8 mouse cellular contexts compared by ENCODE assay signal in genomic region chr11:74898517-74898827, GRCm38 (mm10). TPM values are rescaled to one million over a fixed set of nuclear protein-coding genes. Genes with fewer than 3 reads are reported as not detected.
DNase-seq lines count a peak whose midpoint lies in the region; ATAC-seq and TF ChIP-seq lines count a peak whose summit lies in the region.

No protein-coding gene starts in this region.

- peak overlapping the region; percentile 92 for H3K4me3 ChIP-seq in liver, adult 2 months (ENCODE audit: insufficient read depth, low read depth, low read length)
- peak overlapping the region; percentile 86 for H3K4me3 ChIP-seq in embryonic facial prominence, embryonic 12.5 days
- H3K4me3 ChIP-seq in intestine, embryonic 14.5 days (ENCODE audit: low read depth, low read length), result peak overlapping the region; percentile 97
- peak overlapping the region; percentile 98 for H3K4me3 ChIP-seq in myocyte

- H3K36me3 ChIP-seq in liver, adult 2 months (ENCODE audit: control insufficient read depth, insufficient read depth, low read length), result peaks cover 30% of the 10 kb centered on the region
- H3K36me3 ChIP-seq in embryonic facial prominence, embryonic 12.5 days, result peaks cover 40% of the 10 kb centered on the region
- H3K36me3 ChIP-seq in intestine, embryonic 14.5 days (ENCODE audit: control insufficient read depth, insufficient read depth, low read length), result peaks cover 43% of the 10 kb centered on the region
- H3K36me3 ChIP-seq in myocyte (ENCODE audit: control insufficient read depth, insufficient read depth), result peaks cover 37% of the 10 kb centered on the region

- H3K79me2 ChIP-seq in liver, adult 2 months (ENCODE audit: control insufficient read depth, insufficient read depth, low read length), result no peaks in the 10 kb centered on the region
- H3K79me2 ChIP-seq in myocyte (ENCODE audit: control insufficient read depth, insufficient read depth), result peaks cover 36% of the 10 kb centered on the region

- no peaks in the 10 kb centered on the region for H3K27me3 ChIP-seq in liver, adult 2 months (ENCODE audit: control insufficient read depth, insufficient read depth, low read length)
- no peaks in the 10 kb centered on the region for H3K27me3 ChIP-seq in embryonic facial prominence, embryonic 12.5 days
- no peaks in the 10 kb centered on the region for H3K27me3 ChIP-seq in intestine, embryonic 14.5 days (replicated peaks; ENCODE audit: control insufficient read depth, insufficient read depth, low read length)
- no peaks in the 10 kb centered on the region for H3K27me3 ChIP-seq in myocyte (ENCODE audit: control insufficient read depth, insufficient read depth, insufficient read length)

- peak overlapping the region; percentile 72 for H3ac ChIP-seq in myocyte (ENCODE audit: control insufficient read depth, insufficient read length)

- peak overlapping the region; percentile 85 for H3K9ac ChIP-seq in liver, adult 2 months (ENCODE audit: low read depth, low read length)
- H3K9ac ChIP-seq in embryonic facial prominence, embryonic 12.5 days, result peak overlapping the region; percentile 77
- H3K9ac ChIP-seq in intestine, embryonic 14.5 days (ENCODE audit: low read length), result peak overlapping the region; percentile 81

- no peak for TF ChIP-seq POLR2A in liver, adult 2 months (IDR thresholded peaks at IDR 0.05; ENCODE audit: extremely low read depth, insufficient read depth, low read length)
- no peak for TF ChIP-seq POLR2A in myocyte (IDR thresholded peaks at IDR 0.05; ENCODE audit: insufficient read length, low read depth)

- no peak for DNase-seq in liver, adult 2 months (ENCODE audit: extremely low read depth, low read depth, low spot score)
- DNase-seq in liver, result no peak
- DNase-seq in intestine, embryonic 14.5 days (ENCODE audit: low spot score), result no peak
- DNase-seq in gastrocnemius, adult 18-20 months (ENCODE audit: low spot score), result no peak
- no peak for DNase-seq in natural killer cell, adult 2 months (ENCODE audit: low spot score in 2 of 2)
- no peak for DNase-seq in adrenal gland, postnatal 10 days

- H3K9me3 ChIP-seq in embryonic facial prominence, embryonic 12.5 days, result no peaks in the 10 kb centered on the region
- H3K9me3 ChIP-seq in intestine, embryonic 14.5 days (ENCODE audit: control insufficient read depth, low read length), result no peaks in the 10 kb centered on the region

- WGBS in liver, adult 2 months, result 0% methylated on average over 7 of the region's 7 CpGs
- 0% methylated on average over 7 of the region's 7 CpGs for WGBS in embryonic facial prominence, embryonic 12.5 days
- 1% methylated on average over 7 of the region's 7 CpGs for WGBS in intestine, embryonic 14.5 days

- H3K4me1 ChIP-seq in liver, adult 2 months (ENCODE audit: control insufficient read depth, insufficient read depth, low read length), result peaks cover 11% of the 10 kb centered on the region
- peaks cover 5% of the 10 kb centered on the region for H3K4me1 ChIP-seq in embryonic facial prominence, embryonic 12.5 days
- peaks cover 11% of the 10 kb centered on the region; the same call in 1 of the 2 replicates for H3K4me1 ChIP-seq in intestine, embryonic 14.5 days (replicated peaks; ENCODE audit: control insufficient read depth, insufficient read depth, low read length)

- H3K27ac ChIP-seq in liver, adult 2 months (replicated peaks; ENCODE audit: insufficient read depth, low read depth, low read length), result no peak overlapping the region
- H3K27ac ChIP-seq in embryonic facial prominence, embryonic 12.5 days, result peak overlapping the region; percentile 76
- H3K27ac ChIP-seq in intestine, embryonic 14.5 days (ENCODE audit: low read depth), result peak overlapping the region; percentile 78; the same call in 1 of the 2 replicates

- H3K4me2 ChIP-seq in embryonic facial prominence, embryonic 12.5 days (replicated peaks), result peak overlapping the region; percentile 98
- peak overlapping the region; percentile 93 for H3K4me2 ChIP-seq in intestine, embryonic 14.5 days (ENCODE audit: low read length)
- H3K4me2 ChIP-seq in myocyte (ENCODE audit: low read depth), result peak overlapping the region; percentile 93

- ATAC-seq in embryonic facial prominence, embryonic 12.5 days (ENCODE audit: insufficient number of reproducible peaks, insufficient read depth, low FRiP score, low TSS enrichment), result no peak
- ATAC-seq in intestine, embryonic 14.5 days (replicated peaks; ENCODE audit: low FRiP score, low TSS enrichment, low read depth), result no peak

- TF ChIP-seq CTCF in liver, adult 2 months (IDR thresholded peaks at IDR 0.05; ENCODE audit: low read depth, low read length), result no peak

TF ChIP-seq in myocyte, 11 proteins besides CTCF, POLR2A, EP300 and RAD21:
- TF ChIP-seq SRF (IDR thresholded peaks at IDR 0.05; ENCODE audit: control insufficient read depth, insufficient read length, low read depth) (no peak), E2F4 (IDR thresholded peaks at IDR 0.05; ENCODE audit: insufficient read depth) (no peak), CEBPB (IDR thresholded peaks at IDR 0.05; ENCODE audit: insufficient read depth, poor library complexity, severe bottlenecking) (no peak), REST (IDR thresholded peaks at IDR 0.05; ENCODE audit: insufficient read depth, insufficient read length) (no peak), TCF3 (IDR thresholded peaks at IDR 0.05; ENCODE audit: insufficient read length, low read depth) (no peak), USF1 (IDR thresholded peaks at IDR 0.05; ENCODE audit: low read depth) (no peak), MYOG (IDR thresholded peaks at IDR 0.05; ENCODE audit: control insufficient read depth in 1 of 3, insufficient read depth in 1 of 3, insufficient read length in 2 of 3, low read depth in 2 of 3) (no peak), POLR2AphosphoS2 (IDR thresholded peaks at IDR 0.05; ENCODE audit: insufficient read length, low read depth) (no peak), MYOD1 (IDR thresholded peaks at IDR 0.05; ENCODE audit: control insufficient read depth in 1 of 3, insufficient read length in 2 of 3, low read depth in 2 of 3) (no peak), TCF12 (IDR thresholded peaks at IDR 0.05; ENCODE audit: insufficient read depth, poor library complexity, severe bottlenecking) (no peak), MAX (IDR thresholded peaks at IDR 0.05; ENCODE audit: low read depth) (no peak)
TF ChIP-seq in myocyte: peak in this region for 0.

RNA-seq across cellular contexts. Expression of gene Tsr1, which starts 0.6 kb away (rescaled TPM):
- total RNA-seq in liver, adult 2 months (2014; rRNA removed), result 9.0 and 10.1 TPM in 2 replicates
- 3.8 and 4.9 TPM in 2 replicates for polyA plus RNA-seq in liver, adult 2 months (2012; rRNA removed)
- polyA plus RNA-seq in embryonic facial prominence, embryonic 12.5 days (2016; fragmentation: Nextera tagmentation; extraction: Ambion mirVana), result 39.2 and 44.5 TPM in 2 replicates
- 64.3 and 65.9 TPM in 2 replicates for polyA plus RNA-seq in intestine, embryonic 14.5 days (2014; fragmentation: Nextera tagmentation; extraction: Ambion mirVana)
- 26.7 TPM for polyA plus RNA-seq in myocyte (2012; fragmentation: generic; extraction: Trizol)
- total RNA-seq in gastrocnemius, adult 18-20 months (2021), result 10 to 100 TPM; 22.8 to 26.7 TPM
- 10 to 100 TPM; 34.6 to 39.2 TPM for total RNA-seq in adrenal gland, postnatal 10 days (2021)

RNA-seq across cellular contexts. Expression of gene Sgsm2, which starts 1.6 kb away (rescaled TPM):
- 1.5 and 3.3 TPM in 2 replicates for total RNA-seq in liver, adult 2 months (2014; rRNA removed)
- polyA plus RNA-seq in liver, adult 2 months (2012; rRNA removed), result 7.5 and 10.3 TPM in 2 replicates
- polyA plus RNA-seq in embryonic facial prominence, embryonic 12.5 days (2016; fragmentation: Nextera tagmentation; extraction: Ambion mirVana), result 7.5 and 7.9 TPM in 2 replicates
- 6.2 and 6.7 TPM in 2 replicates for polyA plus RNA-seq in intestine, embryonic 14.5 days (2014; fragmentation: Nextera tagmentation; extraction: Ambion mirVana)
- polyA plus RNA-seq in myocyte (2012; fragmentation: generic; extraction: Trizol), result 12.3 TPM
- total RNA-seq in gastrocnemius, adult 18-20 months (2021), result 1 to 10 TPM; 1.6 to 2.4 TPM
- total RNA-seq in adrenal gland, postnatal 10 days (2021), result 10 to 100 TPM; 18.3 to 25.3 TPM

RNA-seq across cellular contexts. Expression of gene Smg6, which starts 27.2 kb away (rescaled TPM):
- 12.8 and 17.2 TPM in 2 replicates for total RNA-seq in liver, adult 2 months (2014; rRNA removed)
- 16.6 and 16.8 TPM in 2 replicates for polyA plus RNA-seq in liver, adult 2 months (2012; rRNA removed)
- 23.3 and 24.1 TPM in 2 replicates for polyA plus RNA-seq in embryonic facial prominence, embryonic 12.5 days (2016; fragmentation: Nextera tagmentation; extraction: Ambion mirVana)
- 15.3 and 15.7 TPM in 2 replicates for polyA plus RNA-seq in intestine, embryonic 14.5 days (2014; fragmentation: Nextera tagmentation; extraction: Ambion mirVana)
- polyA plus RNA-seq in myocyte (2012; fragmentation: generic; extraction: Trizol), result 14.7 TPM
- 10 to 100 TPM; 11.8 to 12.3 TPM for total RNA-seq in gastrocnemius, adult 18-20 months (2021)
- 10 to 100 TPM; 20.1 to 27.5 TPM for total RNA-seq in adrenal gland, postnatal 10 days (2021)

RNA-seq across cellular contexts. Expression of gene Srr, which starts 27.3 kb away (rescaled TPM):
- 31.9 and 39.3 TPM in 2 replicates for total RNA-seq in liver, adult 2 months (2014; rRNA removed)
- polyA plus RNA-seq in liver, adult 2 months (2012; rRNA removed), result 24.2 and 35.3 TPM in 2 replicates
- polyA plus RNA-seq in embryonic facial prominence, embryonic 12.5 days (2016; fragmentation: Nextera tagmentation; extraction: Ambion mirVana), result 29.9 and 30.0 TPM in 2 replicates
- polyA plus RNA-seq in intestine, embryonic 14.5 days (2014; fragmentation: Nextera tagmentation; extraction: Ambion mirVana), result 17.2 and 19.6 TPM in 2 replicates
- polyA plus RNA-seq in myocyte (2012; fragmentation: generic; extraction: Trizol), result 10.5 TPM
- 10 to 100 TPM; 15.6 to 22.8 TPM for total RNA-seq in gastrocnemius, adult 18-20 months (2021)
- 10 to 100 TPM; 46.4 to 52.7 TPM for total RNA-seq in adrenal gland, postnatal 10 days (2021)
